Mouse (Mus musculus) CH12.LX (cell line): Measurements from ENCODE around the gene Zxdc.

ENCODE experiments used
- CTCF ChIP-seq, 2 experiments: IDR thresholded peaks in 1 of 2; conservative IDR thresholded peaks in 1 of 2; 2 replicates each; pipeline ENCODE4 v1.5.1; 2011 to 2012; ENCODE audit warnings: low read depth in 2 of 2, low read length in 2 of 2, improper control_type of control experiment in 1 of 2, inconsistent platforms in 1 of 2, mild to moderate bottlenecking in 1 of 2, moderate library complexity in 1 of 2
- EP300 ChIP-seq: IDR thresholded peaks from 2 replicates; pipeline ENCODE4 v1.6.1; 2011; ENCODE audit warnings: low read length, improper control_type of control experiment
- MAFK ChIP-seq: IDR thresholded peaks from 2 replicates; pipeline ENCODE4 v1.6.1; 2011; ENCODE audit warnings: low read length, improper control_type of control experiment; ENCODE audit not compliant: insufficient replicate concordance
- MXI1 ChIP-seq: IDR thresholded peaks from 2 replicates; pipeline ENCODE4 v1.6.1; 2011; ENCODE audit warnings: mild to moderate bottlenecking, low read depth, low read length, improper control_type of control experiment
- MYC ChIP-seq: IDR thresholded peaks from 2 replicates; pipeline ENCODE4 v1.6.1; 2011; ENCODE audit warnings: low read depth, mild to moderate bottlenecking, improper control_type of control experiment, low read length
- NRF1 ChIP-seq: IDR thresholded peaks from 2 replicates; pipeline ENCODE4 v1.6.1; 2014; ENCODE audit warnings: low read depth, mild to moderate bottlenecking, inconsistent platforms, low read length, improper control_type of control experiment, moderate library complexity
- RCOR1 ChIP-seq: conservative IDR thresholded peaks from 2 replicates; pipeline ENCODE4 v1.6.1; 2012; ENCODE audit warnings: low read depth, mild to moderate bottlenecking, inconsistent platforms, low read length, improper control_type of control experiment
- SIN3A ChIP-seq: IDR thresholded peaks from 2 replicates; pipeline ENCODE4 v1.6.1; 2012; ENCODE audit warnings: low read length, improper control_type of control experiment, inconsistent platforms
- USF2 ChIP-seq: conservative IDR thresholded peaks from 2 replicates; pipeline ENCODE4 v1.6.1; 2011; ENCODE audit warnings: low read depth, low read length, improper control_type of control experiment
- ZC3H11A ChIP-seq: IDR thresholded peaks from 2 replicates; pipeline ENCODE4 v1.6.1; 2012; ENCODE audit warnings: low read depth, mild to moderate bottlenecking, inconsistent platforms, low read length, improper control_type of control experiment
- ZMIZ1 ChIP-seq: IDR thresholded peaks from 2 replicates; pipeline ENCODE4 v1.6.1; 2012; ENCODE audit warnings: low read depth, mild to moderate bottlenecking, inconsistent platforms, low read length, improper control_type of control experiment

DNA sequence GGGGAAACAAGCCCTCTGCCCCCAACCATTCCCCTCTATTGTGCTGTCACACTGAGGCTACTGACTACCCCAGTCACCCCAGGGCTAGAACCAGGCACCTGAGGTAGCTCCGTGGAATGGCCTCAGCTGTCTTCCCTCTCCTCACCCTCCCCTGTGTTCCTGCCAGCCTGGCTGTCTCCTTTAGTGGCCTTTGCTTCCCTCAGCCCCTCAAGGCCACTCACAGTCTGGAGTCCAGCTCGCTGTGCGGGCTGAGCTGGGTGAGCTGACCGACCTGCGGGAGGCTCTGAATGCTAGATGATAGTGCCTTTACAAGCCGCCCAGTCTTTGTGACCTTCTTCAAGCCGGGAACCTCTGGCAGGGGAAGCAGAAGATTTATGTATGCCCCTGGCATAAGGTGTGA is 42.6 kb downstream of the Zxdc start:
- no peak for TF ChIP-seq USF2
- TF ChIP-seq MYC: no peak
- no peak for TF ChIP-seq ZC3H11A
- no peak for TF ChIP-seq MAFK
- no peak for TF ChIP-seq CTCF (conservative IDR thresholded peaks at IDR 0.05 in 1 of 2, IDR thresholded peaks at IDR 0.05 in 1 of 2; ENCODE audit: low read depth in 2 of 2, low read length in 2 of 2)
- TF ChIP-seq RCOR1: no peak
- no peak for TF ChIP-seq ZMIZ1
- TF ChIP-seq SIN3A: no peak
- TF ChIP-seq MXI1: no peak
- no peak for TF ChIP-seq NRF1
- no peak for TF ChIP-seq EP300
